Mouse (Mus musculus): ENCODE measurements around the gene Mr1. TPM values are rescaled to one million over a fixed set of nuclear protein-coding genes. Genes with fewer than 3 reads are reported as not detected.

Mr1 gene
- total RNA-seq, 2 experiments from 2014 or later = 1.1 to 2.1 TPM

DNA sequence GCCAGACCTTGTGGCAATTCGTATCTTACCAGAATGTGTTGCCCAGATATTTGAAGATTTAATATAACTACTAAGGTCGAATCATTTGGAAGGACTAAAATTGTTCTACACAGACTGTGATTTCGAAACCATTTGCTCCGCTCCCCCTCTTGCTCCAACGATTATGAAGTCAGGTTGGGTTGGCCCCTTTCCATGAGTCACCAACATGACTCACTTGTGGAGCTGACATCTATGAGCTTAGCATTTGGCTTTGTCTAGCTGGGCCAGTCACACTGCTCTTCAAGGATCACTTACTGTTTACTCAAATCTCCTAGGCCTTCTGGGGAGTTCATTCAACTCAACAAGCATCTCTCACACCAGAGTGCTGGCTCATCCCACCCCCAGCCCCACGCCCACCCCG, 7.8 kb downstream of the Mr1 start:
- no peak for ATAC-seq (replicated peaks; ENCODE audit: low FRiP score, poor library complexity, severe bottlenecking)

DNA sequence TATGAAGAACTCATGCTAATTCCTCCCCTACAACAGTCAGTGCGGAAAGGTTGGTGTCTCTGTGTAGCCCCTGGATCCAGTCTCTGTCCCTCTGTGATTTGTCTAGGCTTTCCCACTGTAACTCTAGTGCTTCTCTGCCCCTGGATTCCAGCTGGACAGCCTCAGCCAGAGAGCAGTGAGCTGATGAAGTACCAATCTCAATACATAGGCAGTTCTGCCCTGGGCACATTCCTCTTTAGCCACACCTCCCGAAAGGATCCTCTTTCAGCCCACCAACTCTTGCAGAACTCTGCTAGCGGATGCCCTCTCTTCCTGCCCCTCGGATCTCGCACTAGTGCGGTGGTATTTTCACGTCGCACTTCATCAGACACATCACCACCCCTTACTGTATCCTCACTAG, 11.7 kb downstream of the Mr1 start:
- ATAC-seq (replicated peaks; ENCODE audit: low FRiP score, poor library complexity, severe bottlenecking) = no peak

DNA sequence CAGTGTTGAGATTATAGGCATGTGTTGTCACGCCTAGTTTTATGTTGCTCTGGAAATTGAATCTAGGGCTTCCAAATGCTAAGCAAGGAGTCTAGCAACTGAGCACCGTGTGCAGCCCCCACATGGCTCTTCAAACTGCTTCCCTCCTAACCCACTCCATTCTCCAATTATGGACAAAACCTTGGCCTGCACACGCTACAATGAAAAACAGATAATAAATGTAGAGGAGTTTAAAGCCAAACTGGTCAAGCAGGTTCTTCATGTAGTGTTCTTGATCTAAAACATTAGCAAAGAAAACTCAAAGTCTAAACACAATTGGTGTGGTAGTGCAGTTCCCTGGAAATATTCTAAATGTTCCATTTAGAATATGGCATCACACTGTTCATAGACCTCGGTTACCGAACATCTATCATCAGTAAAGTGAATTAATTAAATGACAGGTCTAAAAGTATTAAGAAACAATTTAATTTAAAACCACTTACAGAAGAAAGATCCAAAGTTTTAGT, 19.1 kb downstream of the Mr1 start:
- ATAC-seq (replicated peaks; ENCODE audit: low FRiP score, poor library complexity, severe bottlenecking) = no peak

DNA sequence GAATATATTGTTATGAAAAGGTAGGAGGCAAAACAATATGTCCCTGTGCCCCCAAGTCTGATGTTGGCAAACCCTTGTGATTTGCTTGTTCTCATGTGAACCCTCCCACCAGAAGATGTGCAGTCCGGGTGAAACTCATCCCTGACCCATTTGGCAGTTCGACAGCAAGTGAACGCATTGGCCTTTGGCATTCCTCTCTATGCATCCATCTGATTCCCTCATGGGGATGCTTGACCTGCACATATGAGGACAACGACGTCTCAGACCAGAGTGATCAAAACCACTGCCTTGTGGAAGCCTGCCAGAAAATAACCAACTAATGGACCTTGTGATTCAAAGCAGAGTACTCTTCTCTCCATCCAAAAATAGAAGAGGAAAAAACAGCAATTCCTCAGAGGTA, 19.9 kb downstream of the Mr1 start:
- ATAC-seq (replicated peaks; ENCODE audit: low FRiP score, poor library complexity, severe bottlenecking) = no peak

GRCm38 (mm10) chr1:155124397-155124796, 22.2 kb downstream of the Mr1 start:
- ATAC-seq (replicated peaks; ENCODE audit: low FRiP score, poor library complexity, severe bottlenecking) = no peak

- no peak for ATAC-seq (replicated peaks; ENCODE audit: low FRiP score, poor library complexity, severe bottlenecking)
Measured at GRCm38 (mm10) chr1:155121977-155122939, 24.4 kb downstream of the Mr1 start.

GRCm38 (mm10) chr1:155119719-155120118, 26.9 kb downstream of the Mr1 start:
- no peak for ATAC-seq (replicated peaks; ENCODE audit: low FRiP score, poor library complexity, severe bottlenecking)

- no peak for ATAC-seq (replicated peaks; ENCODE audit: low FRiP score, poor library complexity, severe bottlenecking)
Measured at GRCm38 (mm10) chr1:155113946-155114345, 32.7 kb downstream of the Mr1 start.

DNA sequence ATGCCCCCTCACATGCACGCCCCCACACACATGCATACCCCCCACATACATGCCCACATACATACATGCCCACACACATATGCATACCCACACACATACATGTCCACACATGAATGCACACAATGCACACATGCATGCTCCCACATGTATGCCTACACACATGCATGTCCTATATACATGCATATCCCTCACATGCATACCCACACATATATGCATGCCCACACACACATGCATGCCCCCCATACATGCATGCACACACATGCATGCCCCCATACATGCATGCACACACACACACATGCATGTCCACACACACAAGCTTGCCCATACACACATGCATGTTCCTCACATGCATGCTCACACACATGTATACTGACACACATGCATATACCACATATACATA, 33.7 kb downstream of the Mr1 start:
- no peak for ATAC-seq (replicated peaks; ENCODE audit: low FRiP score, poor library complexity, severe bottlenecking)

GRCm38 (mm10) chr1:155112118-155112517, 34.5 kb downstream of the Mr1 start:
- ATAC-seq (replicated peaks; ENCODE audit: low FRiP score, poor library complexity, severe bottlenecking) = no peak

- ATAC-seq (replicated peaks; ENCODE audit: low FRiP score, poor library complexity, severe bottlenecking) = no peak
Measured at GRCm38 (mm10) chr1:155111491-155111890, 35.1 kb downstream of the Mr1 start.

- no peak for ATAC-seq (replicated peaks; ENCODE audit: low FRiP score, poor library complexity, severe bottlenecking)
Measured at GRCm38 (mm10) chr1:155109387-155110350, 36.9 kb downstream of the Mr1 start.

DNA sequence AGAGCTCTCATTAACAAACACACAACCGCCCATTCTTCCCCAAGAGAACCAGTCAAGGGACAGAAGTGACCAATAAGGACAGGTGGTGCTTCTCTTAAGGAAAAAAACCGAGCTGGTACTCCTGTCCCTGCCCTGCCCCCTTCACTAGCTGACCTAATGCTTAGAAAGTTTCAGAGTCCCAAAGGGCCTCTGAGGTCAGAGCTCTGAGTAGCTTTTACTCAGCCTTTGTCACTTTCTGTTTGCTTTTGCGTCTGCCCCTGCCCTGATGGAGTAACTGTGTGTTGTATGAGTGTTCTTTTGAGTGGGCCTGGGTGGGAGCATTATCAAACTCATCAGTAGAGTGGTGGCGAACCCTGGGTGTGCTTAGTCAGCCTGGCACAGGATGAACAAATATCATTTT, 38.2 kb downstream of the Mr1 start:
- no peak for ATAC-seq (replicated peaks; ENCODE audit: low FRiP score, poor library complexity, severe bottlenecking)

GRCm38 (mm10) chr1:155107843-155108242, 38.8 kb downstream of the Mr1 start:
- ATAC-seq (replicated peaks; ENCODE audit: low FRiP score, poor library complexity, severe bottlenecking) = no peak

- ATAC-seq (replicated peaks; ENCODE audit: low FRiP score, poor library complexity, severe bottlenecking) = no peak
Measured at GRCm38 (mm10) chr1:155106310-155106709, 40.3 kb downstream of the Mr1 start.

GRCm38 (mm10) chr1:155103991-155104390, 42.6 kb downstream of the Mr1 start:
- no peak for ATAC-seq (replicated peaks; ENCODE audit: low FRiP score, poor library complexity, severe bottlenecking)

DNA sequence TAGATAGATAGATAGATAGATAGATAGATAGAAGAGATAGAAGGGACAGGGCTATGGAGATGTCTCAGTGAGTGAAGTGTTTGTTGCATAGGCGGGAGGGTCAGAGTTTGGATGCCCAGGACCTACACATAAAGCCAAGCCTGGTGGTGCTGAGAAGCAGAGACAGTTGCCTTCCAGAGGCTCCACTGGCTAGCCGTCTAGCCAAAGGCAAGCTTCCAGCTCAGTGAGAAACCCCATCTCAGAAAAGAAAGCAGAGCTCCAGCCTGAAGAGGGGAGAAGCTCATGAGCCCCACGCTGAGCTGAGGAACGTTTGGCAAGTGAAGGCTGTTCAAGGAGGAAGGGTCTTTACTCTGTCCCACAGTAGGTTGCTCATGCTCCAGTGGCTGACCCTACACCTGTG, 44.0 kb downstream of the Mr1 start:
- no peak for ATAC-seq (replicated peaks; ENCODE audit: low FRiP score, poor library complexity, severe bottlenecking)

- peak; percentile 83 for ATAC-seq (replicated peaks; ENCODE audit: low FRiP score, poor library complexity, severe bottlenecking)
Measured at GRCm38 (mm10) chr1:155099280-155099848, 47.2 kb downstream of the Mr1 start, which contains the start of gene Ier5. Gene Ier5 (minus strand): TSS chr1:155099636.

DNA sequence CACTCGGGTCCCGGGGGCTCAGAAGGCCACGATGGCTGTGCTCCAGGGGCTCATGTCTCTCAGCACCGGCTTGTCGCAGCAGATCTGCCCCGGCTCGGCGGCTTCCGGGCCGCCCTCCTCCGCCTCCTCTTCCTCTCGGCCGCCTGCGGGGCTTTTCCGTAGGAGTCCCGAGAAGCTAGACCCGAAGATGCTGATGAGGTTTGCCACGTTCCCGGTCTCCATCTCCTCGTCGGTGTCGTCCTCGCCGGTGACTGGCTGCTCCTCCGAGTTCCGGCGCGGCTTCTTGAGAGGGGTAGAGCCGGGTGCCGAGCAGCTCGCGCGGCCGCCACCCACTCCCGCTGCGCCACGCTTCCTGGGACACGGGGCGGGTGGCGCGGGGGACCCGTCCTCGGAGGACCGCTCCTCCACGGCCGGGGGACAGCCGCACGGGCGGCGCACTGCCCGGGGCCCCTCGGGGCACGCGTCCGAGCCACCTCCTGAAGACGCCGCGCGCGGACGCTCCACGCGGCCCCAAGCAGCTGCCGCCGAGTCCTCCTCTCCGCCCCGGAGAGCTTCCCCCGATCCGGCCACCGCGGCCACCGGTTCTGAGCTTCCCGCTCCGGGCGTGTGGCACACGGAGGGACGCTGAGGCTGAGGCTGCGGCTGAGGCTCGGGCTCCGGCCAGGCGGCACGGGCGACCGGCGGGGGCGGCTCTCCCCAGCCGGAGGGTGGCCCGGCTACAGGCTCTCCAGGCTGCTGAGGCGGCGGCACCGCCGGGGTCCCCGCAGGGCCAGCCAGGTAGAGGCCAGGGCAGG, 47.9 kb downstream of the Mr1 start:
- ATAC-seq (replicated peaks; ENCODE audit: low FRiP score, poor library complexity, severe bottlenecking) = 0 out of 2 replicates have a peak, but pooled peaks have one; percentile 22
